Mouse (Mus musculus) hindbrain, embryonic 10.5 days (tissue): ENCODE measurements around the gene Wnt10a. TPM values are rescaled to one million over a fixed set of nuclear protein-coding genes. Genes with fewer than 3 reads are reported as not detected.

Experiments
- DNase-seq: peaks from one replicate; pipeline ENCODE4 v3.0.0-alpha.2; 2017; ENCODE audit warnings: low spot score
- H3K27ac ChIP-seq: fragments of 300-500 bp; sonication (generic); 2 replicates; pipeline ENCODE4 v1.5.1; 2016; ENCODE audit warnings: mild to moderate bottlenecking, moderate library complexity
- H3K27me3 ChIP-seq: fragments of 300-500 bp; sonication (generic); 2 replicates; pipeline ENCODE4 v1.6.1; 2016; ENCODE audit warnings: mild to moderate bottlenecking; ENCODE audit not compliant: poor library complexity, insufficient read depth, severe bottlenecking
- H3K36me3 ChIP-seq: fragments of 300-500 bp; sonication (generic); 2 replicates; pipeline ENCODE4 v1.6.1; 2016; ENCODE audit warnings: mild to moderate bottlenecking, moderate library complexity
- H3K4me1 ChIP-seq: fragments of 300-500 bp; sonication (generic); replicated peaks from 2 replicates; pipeline ENCODE4 v1.6.1; 2016; ENCODE audit warnings: mild to moderate bottlenecking
- H3K4me3 ChIP-seq: fragments of 300-500 bp; sonication (generic); 2 replicates; pipeline ENCODE4 v1.5.1; 2016; ENCODE audit warnings: mild to moderate bottlenecking, moderate library complexity
- H3K9me3 ChIP-seq: fragments of 300-500 bp; sonication (generic); 2 replicates; pipeline ENCODE4 v1.6.1; 2016; ENCODE audit warnings: mild to moderate bottlenecking, moderate library complexity
- WGBS: fragments of 180-500 bp; shearing (Covaris S2); methylation state at CpG from one replicate; pipeline ENCODE4 v1.1.7; 2016; 5-methylcytosine and 5-hydroxymethylcytosine counted together
- polyA plus RNA-seq: library from polyadenylated mRNA; unstranded; fragments of >200 nt; fragmentation: Nextera tagmentation; extraction: Ambion mirVana; gene quantifications from 2 replicates; pipeline ENCODE4 v1.2.1, GENCODE M21; 2016

The Wnt10a gene
- polyA plus RNA-seq, 1 experiment from 2014 or later, result 1.6 TPM

GRCm38 (mm10) chr1:74792831-74793660 is 1.7 kb downstream of the Wnt10a start:
- Histone ChIP-seq H3K27me3 (peaks cover 100% of the 10 kb centered on the region), H3K9me3 (no peaks in the 10 kb centered on the region), H3K36me3 (no peaks in the 10 kb centered on the region), H3K4me1 (peaks cover 78% of the 10 kb centered on the region), H3K27ac (no peak overlapping the region), H3K4me3 (no peak overlapping the region)
- 5% methylated on average over 19 of the region's 19 CpGs for WGBS
- no peak for DNase-seq

GRCm38 (mm10) chr1:74794487-74795144 is 3.3 kb downstream of the Wnt10a start:
- Histone ChIP-seq H3K4me1 (peaks cover 87% of the 10 kb centered on the region), H3K36me3 (no peaks in the 10 kb centered on the region), H3K9me3 (no peaks in the 10 kb centered on the region), H3K27ac (no peak overlapping the region), H3K4me3 (peak overlapping the region; percentile 44), H3K27me3 (peaks cover 100% of the 10 kb centered on the region)
- DNase-seq, result no peak
- WGBS, result under 1% methylated on average over 37 of the region's 38 CpGs

GRCm38 (mm10) chr1:74795145-74795529 is 3.8 kb downstream of the Wnt10a start:
- peaks cover 100% of the 10 kb centered on the region for H3K27me3 ChIP-seq
- DNase-seq, result no peak
- 2% methylated on average over 11 of the region's 11 CpGs for WGBS

DNA sequence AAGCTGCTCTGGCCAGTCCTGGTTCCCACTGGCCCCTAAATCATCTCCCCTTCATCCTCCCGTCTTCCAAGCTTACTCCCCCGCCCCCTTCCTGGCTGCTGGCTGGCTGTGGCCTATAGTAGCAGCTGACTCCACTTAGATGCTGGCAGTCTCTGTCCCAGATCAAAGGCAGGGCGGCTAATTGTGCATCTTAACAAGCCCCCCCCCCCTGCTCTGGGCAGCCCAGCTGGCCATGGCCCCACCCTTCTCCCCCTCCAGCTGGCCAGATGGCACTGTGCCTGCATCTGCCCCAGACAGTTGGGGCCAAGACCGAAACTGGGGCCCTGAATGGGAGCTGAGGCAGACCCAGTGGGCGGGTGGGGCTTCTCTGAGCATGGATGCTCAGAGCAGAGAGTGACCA is 6.1 kb downstream of the Wnt10a start:
- H3K27ac ChIP-seq, result 0 out of 2 replicates have a peak overlapping the region, but pooled peaks have one; percentile 30
- no peaks in the 10 kb centered on the region for H3K36me3 ChIP-seq
- H3K27me3 ChIP-seq, result peaks cover 100% of the 10 kb centered on the region
- peak; percentile 72 for DNase-seq
- H3K4me1 ChIP-seq, result peaks cover 72% of the 10 kb centered on the region
- 0 out of 2 replicates have a peak overlapping the region, but pooled peaks have one; percentile 9 for H3K4me3 ChIP-seq
- WGBS, result 8% methylated on average over 5 of the region's 5 CpGs
- H3K9me3 ChIP-seq, result no peaks in the 10 kb centered on the region

More at GRCm38 (mm10) chr1:74795145-74795529, 3.8 kb downstream of the Wnt10a start:
- H3K4me3 ChIP-seq, result peak overlapping the region; percentile 44
- no peaks in the 10 kb centered on the region for H3K9me3 ChIP-seq
- H3K36me3 ChIP-seq, result no peaks in the 10 kb centered on the region
- peaks cover 83% of the 10 kb centered on the region for H3K4me1 ChIP-seq
- H3K27ac ChIP-seq, result no peak overlapping the region

DNA sequence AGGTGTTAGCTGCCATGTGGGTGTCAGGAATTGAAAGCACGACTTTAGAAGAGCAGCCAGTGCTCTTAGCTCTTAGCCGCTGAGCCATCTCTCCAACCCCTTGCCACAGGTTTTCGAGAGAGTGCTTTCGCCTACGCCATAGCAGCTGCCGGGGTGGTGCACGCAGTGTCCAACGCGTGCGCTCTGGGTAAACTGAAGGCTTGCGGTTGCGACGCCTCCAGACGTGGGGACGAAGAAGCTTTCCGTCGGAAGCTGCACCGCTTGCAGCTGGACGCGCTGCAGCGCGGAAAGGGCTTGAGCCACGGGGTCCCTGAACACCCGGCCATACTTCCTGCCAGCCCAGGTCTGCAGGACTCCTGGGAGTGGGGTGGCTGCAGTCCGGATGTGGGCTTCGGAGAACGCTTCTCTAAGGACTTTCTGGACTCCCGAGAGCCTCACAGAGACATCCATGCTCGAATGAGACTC is 9.1 kb downstream of the Wnt10a start:
- Histone ChIP-seq H3K27ac (no peak overlapping the region), H3K9me3 (no peaks in the 10 kb centered on the region), H3K4me3 (peak overlapping the region; percentile 39), H3K36me3 (no peaks in the 10 kb centered on the region), H3K4me1 (peaks cover 77% of the 10 kb centered on the region), H3K27me3 (peaks cover 100% of the 10 kb centered on the region)
- DNase-seq, result no peak
- WGBS, result under 1% methylated on average over 29 of the region's 29 CpGs

DNA sequence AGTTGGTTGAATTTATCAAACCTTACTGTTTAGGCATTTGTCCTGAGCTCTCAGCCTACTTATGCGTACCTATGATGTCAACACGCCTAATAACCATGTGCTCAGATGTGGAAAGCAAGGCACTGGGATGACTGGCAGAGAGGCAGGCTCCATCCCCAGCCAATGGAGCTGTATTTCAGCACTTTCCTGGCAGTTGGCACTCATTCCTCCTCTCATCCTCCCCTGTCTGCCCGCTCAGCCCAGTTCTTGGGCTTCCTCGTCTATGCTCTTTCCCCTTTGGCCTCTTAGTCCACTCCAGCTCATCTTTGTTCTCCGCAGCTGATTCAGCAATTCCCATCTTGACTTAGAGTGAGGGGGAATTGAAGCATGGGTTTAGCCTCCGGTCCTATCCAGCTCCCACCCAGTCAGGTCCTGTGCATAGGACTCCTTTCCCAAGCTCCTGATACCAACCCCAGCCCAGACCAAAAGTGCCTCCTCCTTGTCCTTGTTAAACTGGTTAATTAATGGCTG is 10.4 kb downstream of the Wnt10a start:
- H3K27me3 ChIP-seq, result peaks cover 100% of the 10 kb centered on the region
- H3K4me1 ChIP-seq, result peaks cover 78% of the 10 kb centered on the region
- H3K9me3 ChIP-seq, result no peaks in the 10 kb centered on the region
- no peak overlapping the region for H3K4me3 ChIP-seq
- no peaks in the 10 kb centered on the region for H3K36me3 ChIP-seq
- 8% methylated on average over 6 of the region's 6 CpGs for WGBS
- DNase-seq, result peak; percentile 18
- no peak overlapping the region for H3K27ac ChIP-seq

DNA sequence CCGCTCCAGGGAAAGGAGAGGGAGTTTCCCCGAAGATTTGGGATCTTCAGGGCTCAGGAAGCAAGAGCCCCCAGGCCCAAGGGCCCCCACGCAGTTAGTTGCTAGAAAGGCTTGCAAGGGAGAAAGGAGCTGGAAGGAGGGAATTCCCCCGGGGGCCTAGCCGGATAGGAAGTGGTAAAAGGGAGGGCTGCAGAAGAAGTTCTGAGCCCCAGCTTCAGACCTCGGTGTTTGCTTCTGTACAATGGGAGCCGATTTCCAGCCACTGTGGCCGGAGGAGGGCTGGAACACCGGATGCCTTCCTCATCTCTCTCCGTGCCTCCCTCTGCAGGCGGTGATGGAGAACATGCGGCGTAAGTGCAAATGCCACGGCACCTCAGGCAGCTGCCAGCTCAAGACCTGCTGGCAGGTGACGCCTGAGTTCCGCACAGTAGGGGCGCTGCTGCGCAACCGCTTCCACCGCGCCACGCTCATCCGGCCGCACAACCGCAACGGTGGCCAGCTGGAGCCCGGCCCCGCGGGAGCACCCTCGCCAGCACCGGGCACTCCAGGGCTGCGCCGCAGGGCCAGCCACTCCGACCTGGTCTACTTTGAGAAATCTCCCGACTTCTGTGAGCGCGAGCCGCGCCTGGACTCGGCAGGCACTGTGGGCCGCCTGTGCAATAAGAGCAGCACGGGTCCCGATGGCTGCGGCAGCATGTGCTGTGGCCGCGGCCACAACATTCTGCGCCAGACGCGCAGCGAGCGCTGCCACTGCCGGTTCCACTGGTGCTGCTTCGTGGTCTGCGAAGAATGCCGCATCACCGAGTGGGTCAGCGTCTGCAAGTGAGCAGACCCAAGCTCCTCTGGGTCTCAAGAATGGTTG is 11.7 kb downstream of the Wnt10a start:
- peaks cover 100% of the 10 kb centered on the region for H3K27me3 ChIP-seq
- peak; percentile 80 for DNase-seq
- peaks cover 79% of the 10 kb centered on the region for H3K4me1 ChIP-seq
- H3K4me3 ChIP-seq, result peak overlapping the region; percentile 57
- no peaks in the 10 kb centered on the region for H3K9me3 ChIP-seq
- H3K27ac ChIP-seq, result peak overlapping the region; percentile 74
- no peaks in the 10 kb centered on the region for H3K36me3 ChIP-seq
- WGBS, result under 1% methylated on average over 57 of the region's 57 CpGs

DNA sequence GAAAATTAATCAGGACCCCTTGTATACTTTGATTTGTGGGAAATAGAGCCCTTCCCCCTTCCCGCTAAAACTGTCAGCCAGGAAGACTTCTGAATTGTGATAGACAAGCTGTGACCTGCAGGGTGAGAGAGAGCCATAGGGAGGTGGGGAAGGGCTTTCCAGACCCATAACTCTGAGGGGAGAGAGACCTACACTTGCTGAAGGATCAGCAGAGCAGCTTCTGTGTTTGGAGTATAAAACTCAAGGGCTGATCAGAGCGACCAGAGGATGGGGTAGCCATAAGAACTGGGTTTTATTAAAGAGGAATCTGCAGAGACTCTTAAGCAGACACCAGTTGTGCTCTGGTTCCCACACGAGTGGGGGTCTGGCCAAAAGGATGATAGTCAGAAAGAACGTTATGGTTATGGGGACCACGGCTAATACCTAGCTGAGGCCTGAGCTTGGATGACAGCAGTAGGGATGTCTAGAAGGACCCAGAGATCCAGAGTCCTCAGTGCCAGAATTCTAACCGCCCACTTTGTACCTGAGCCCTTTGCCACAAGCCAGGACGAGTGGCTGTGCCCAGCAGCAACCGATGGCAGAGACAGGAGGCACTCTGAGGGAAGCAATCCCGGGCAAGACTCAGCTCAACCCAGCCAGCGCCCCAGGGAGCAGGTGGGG is 13.0 kb downstream of the Wnt10a start:
- Histone ChIP-seq H3K36me3 (no peaks in the 10 kb centered on the region), H3K4me3 (0 out of 2 replicates have a peak overlapping the region, but pooled peaks have one; percentile 57), H3K27ac (peak overlapping the region; percentile 50; the same call in 1 of the 2 replicates), H3K4me1 (peaks cover 74% of the 10 kb centered on the region), H3K9me3 (no peaks in the 10 kb centered on the region), H3K27me3 (peaks cover 99% of the 10 kb centered on the region)
- 5% methylated on average over 10 of the region's 10 CpGs for WGBS
- DNase-seq, result peak; percentile 16

DNA sequence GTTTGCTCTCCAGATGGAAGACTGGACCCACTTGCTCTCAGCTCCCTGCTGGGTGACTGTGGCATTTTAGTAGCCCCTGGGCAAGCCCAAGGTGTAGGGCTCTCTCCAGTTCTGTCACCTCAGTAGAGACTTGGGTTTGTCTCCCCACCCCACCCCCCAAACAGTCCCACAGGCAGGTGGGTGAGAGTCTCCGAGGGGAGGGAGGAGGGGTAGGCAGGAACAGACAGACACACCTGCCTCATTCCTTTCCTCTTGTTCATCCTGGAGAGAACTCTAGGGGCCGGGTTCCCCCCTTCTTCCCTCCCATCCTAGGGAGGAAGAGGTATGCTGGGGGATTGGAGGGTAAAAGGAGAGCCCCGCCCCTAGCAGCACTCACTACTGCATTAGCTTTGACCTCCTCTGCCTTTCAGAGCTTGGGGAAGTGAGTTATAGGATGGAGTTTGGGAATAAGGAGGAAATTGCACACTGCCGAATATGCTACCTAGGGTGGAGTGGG is 14.1 kb downstream of the Wnt10a start:
- Histone ChIP-seq H3K27ac (no peak overlapping the region; the same call in 1 of the 2 replicates), H3K36me3 (no peaks in the 10 kb centered on the region), H3K9me3 (no peaks in the 10 kb centered on the region), H3K4me1 (peaks cover 68% of the 10 kb centered on the region), H3K4me3 (no peak overlapping the region), H3K27me3 (peaks cover 99% of the 10 kb centered on the region)
- WGBS, result 17% methylated on average over 4 of the region's 4 CpGs
- no peak for DNase-seq

DNA sequence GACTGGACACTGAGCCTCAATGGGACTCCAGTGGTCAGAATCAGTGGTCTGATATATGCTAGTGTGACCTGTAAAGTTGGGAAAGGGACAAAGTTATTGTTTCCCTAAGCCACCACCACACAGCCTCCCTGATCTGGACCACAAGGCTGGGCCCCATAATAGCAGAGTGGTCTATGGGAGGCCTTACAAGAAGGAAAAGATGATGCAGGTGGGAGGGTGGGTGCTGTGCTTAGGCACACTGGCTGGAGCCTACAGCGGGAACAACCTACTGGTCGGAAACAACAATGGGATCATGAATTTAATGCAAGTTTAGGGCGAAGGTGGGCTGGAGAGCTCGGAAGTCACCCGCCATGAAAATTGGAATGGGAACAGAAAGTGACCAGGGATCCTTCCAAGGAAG is 14.5 kb downstream of the Wnt10a start:
- Histone ChIP-seq H3K4me3 (no peak overlapping the region), H3K9me3 (no peaks in the 10 kb centered on the region), H3K27ac (no peak overlapping the region), H3K4me1 (peaks cover 63% of the 10 kb centered on the region), H3K27me3 (peaks cover 99% of the 10 kb centered on the region), H3K36me3 (no peaks in the 10 kb centered on the region)
- DNase-seq, result no peak
- WGBS, result 8% methylated on average over 5 of the region's 5 CpGs

GRCm38 (mm10) chr1:74806360-74807311 is 15.3 kb downstream of the Wnt10a start:
- Histone ChIP-seq H3K27ac (peak overlapping the region; percentile 69), H3K36me3 (no peaks in the 10 kb centered on the region), H3K4me3 (peak overlapping the region; percentile 48), H3K27me3 (peaks cover 99% of the 10 kb centered on the region), H3K9me3 (no peaks in the 10 kb centered on the region), H3K4me1 (peaks cover 61% of the 10 kb centered on the region)
- DNase-seq, result peak; percentile 71
- WGBS, result under 1% methylated on average over 38 of the region's 38 CpGs
